Mouse (Mus musculus) neural tube, embryonic 10.5 days (tissue): ENCODE measurements around the gene Bcl3.
A peak's percentile ranks its signal among the peaks of the same experiment; 100 is the strongest.

Experiments
- DNase-seq: peaks from one replicate; pipeline ENCODE4 v3.0.0-alpha.2; 2017; ENCODE audit warnings: low spot score; ENCODE audit errors: extremely low spot score

Gene Bcl3

GRCm38 (mm10) chr7:19822604-19823058 is at the start of gene Bcl3:
Gene Bcl3 (minus strand): TSS chr7:19822770.
- DNase-seq: peak; percentile 36

GRCm38 (mm10) chr7:19871943-19872601 is 49.5 kb upstream of the Bcl3 start:
- DNase-seq: no peak

- no peak for DNase-seq
Measured at GRCm38 (mm10) chr7:19871137-19871621, 48.6 kb upstream of the Bcl3 start.

GRCm38 (mm10) chr7:19867751-19868399 is 45.3 kb upstream of the Bcl3 start:
- no peak for DNase-seq

DNA sequence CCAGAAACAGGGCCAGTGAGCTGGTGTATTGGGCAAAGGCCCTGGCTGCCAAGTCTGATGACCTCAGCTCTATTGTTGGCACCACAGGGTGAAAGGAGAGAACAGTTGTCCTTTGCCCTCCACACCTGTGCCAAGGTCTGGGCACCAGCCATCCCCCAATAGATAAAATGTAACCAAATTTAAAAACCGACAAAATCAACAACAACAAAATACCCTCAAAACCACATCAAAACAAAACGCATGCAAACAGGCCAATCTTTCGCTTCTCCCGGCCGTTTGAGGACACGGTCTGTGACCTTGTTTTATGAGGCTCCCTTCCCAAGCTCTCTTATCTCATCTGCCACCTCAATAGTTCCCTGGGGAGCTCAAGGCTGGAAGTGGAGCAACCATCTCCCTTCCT is 43.9 kb upstream of the Bcl3 start:
- DNase-seq: no peak

DNA sequence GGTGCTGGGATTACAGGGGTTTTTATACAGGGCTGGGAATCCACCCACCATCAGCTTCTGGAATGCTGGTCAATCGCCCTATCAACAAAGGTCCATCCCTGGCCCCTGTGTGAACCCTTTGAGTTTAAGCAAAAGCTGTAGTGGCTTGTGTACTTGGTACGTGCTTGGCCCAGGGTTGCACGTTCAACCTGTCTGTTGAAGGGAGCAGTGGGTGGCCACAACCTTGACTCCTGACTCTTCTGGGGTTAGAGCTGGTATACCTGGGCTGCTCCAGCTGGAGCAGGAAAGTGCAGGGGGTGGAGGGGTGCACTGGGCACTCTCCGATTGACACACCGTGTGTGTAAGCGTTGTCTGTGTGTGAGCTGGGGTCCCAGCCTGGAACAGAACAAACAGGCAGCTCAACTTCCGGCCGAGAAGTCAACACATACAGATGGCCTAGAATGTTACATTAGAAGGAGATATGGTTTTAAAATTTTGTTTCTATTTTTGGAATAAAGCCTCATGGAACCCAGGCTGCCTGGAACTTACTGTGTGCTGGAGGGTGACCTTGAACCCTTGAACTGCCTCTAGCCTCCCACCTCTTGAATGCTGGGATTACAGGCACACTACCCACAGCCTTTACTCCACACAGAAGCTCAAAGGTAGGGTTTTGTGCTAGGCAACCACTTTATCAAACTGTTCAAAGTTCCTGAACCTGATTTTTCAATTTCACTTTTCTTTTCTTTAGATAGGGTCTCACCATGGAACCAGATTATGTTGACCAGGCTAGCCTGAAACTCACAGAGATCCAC is 42.9 kb upstream of the Bcl3 start:
- no peak for DNase-seq

DNA sequence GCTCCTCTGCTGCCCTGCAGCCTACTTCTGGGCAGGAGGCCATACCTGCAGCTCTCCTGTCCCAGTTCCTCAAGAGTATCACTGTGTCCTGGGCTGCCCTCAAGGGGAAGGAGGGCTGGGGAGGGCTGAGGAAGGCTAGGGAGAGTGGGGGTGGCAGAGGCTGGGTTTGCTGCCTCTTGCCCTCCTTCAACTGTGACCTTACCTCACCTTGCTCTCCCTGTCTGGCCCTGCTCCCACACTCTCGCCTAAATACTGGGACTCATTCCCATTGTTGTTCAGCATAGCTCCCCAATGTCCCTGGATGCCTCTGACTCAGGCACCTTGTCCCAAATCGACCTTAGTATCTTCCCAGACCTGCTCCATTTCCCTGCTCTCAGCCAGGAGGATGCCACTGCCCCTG is 41.7 kb upstream of the Bcl3 start:
- DNase-seq: no peak

GRCm38 (mm10) chr7:19861199-19861598 is 38.6 kb upstream of the Bcl3 start, which contains the start of gene Ceacam16:
Gene Ceacam16 (minus strand): TSS chr7:19861299.
- DNase-seq: no peak

DNA sequence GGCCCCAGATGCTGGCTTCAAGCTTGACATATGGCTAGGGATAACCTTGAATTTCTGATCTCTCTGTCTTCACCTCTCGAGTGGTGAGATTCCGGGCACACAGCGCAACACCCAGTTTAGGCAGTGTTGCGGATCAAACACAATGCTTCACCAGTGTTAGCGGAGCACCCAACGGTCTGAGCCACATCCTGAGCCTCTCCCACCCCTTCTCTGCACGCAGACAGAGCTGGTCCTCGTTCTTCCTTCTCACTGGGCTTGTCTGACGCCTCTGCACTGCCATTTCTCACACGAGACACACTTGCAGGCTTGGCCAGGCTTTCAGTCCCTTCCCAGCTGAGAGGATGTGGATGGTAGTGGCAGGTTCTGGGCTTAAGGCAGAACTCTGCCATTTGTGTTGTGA is 37.2 kb upstream of the Bcl3 start:
- no peak for DNase-seq

- no peak for DNase-seq
Measured at GRCm38 (mm10) chr7:19856283-19856682, 33.7 kb upstream of the Bcl3 start.

- DNase-seq: no peak
Measured at GRCm38 (mm10) chr7:19855663-19856062, 33.1 kb upstream of the Bcl3 start.

GRCm38 (mm10) chr7:19853526-19853925 is 31.0 kb upstream of the Bcl3 start:
- no peak for DNase-seq

- peak; percentile 30 for DNase-seq
Measured at GRCm38 (mm10) chr7:19851858-19852570, 29.4 kb upstream of the Bcl3 start, which contains the start of gene Gm19345. Gene Gm19345 (plus strand): TSS chr7:19852003.

- DNase-seq: no peak
Measured at GRCm38 (mm10) chr7:19844521-19845171, 22.1 kb upstream of the Bcl3 start.

- DNase-seq: peak; percentile 72
Measured at GRCm38 (mm10) chr7:19843561-19843960, 21.0 kb upstream of the Bcl3 start.

DNA sequence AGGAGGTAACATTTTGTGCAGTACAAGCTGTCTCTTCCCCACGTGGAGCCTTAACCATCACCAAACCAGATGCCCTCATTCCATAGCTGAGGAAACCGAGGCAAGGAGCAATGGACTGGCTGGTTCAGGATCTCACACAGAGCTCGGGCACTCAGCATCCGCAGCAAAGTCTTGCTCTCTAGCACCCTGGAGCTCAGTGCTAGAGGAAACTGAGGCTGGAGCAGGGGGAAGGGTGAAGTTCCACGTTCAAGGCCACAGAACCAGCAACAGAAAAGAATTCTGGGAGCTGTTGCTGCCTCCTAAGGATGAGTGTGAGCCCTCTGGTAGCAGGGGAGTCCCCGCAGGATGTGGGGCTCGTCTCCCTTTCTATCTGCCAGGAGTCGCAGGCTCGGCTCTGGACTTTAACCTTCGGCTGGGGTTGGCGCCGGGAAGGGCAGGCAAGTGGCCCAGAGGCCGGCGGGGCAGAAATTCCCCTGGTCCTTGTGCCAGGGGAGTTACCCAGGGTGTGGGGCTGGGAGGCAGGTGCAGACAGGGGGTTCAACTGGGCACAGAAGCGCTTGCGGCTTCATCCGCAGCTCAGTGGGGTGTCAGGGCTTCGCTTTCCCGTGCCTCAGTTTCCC is 20.4 kb upstream of the Bcl3 start:
- DNase-seq: no peak

- no peak for DNase-seq
Measured at GRCm38 (mm10) chr7:19841686-19842413, 19.3 kb upstream of the Bcl3 start.

GRCm38 (mm10) chr7:19840936-19841335 is 18.4 kb upstream of the Bcl3 start:
- no peak for DNase-seq

DNA sequence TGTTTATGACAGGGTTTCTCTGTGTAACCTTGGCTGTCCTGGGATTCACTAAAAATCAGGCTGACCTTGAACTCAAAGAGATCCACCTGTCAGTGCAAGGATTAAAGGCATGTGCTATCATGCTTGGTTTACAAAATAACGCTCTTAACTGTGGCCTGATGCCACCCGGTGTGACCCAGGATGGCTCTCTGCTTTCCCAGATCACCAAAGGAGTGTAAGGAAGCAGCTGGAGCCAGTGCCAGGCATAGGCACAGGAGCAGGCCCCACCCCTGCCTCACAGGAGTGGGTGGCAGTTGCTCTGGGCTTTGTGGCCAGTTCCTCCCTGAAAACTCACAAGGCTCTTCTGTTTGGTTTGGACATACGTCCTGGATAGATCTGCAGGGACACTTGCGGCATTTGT is 17.8 kb upstream of the Bcl3 start:
- no peak for DNase-seq

- no peak for DNase-seq
Measured at GRCm38 (mm10) chr7:19836843-19837242, 14.3 kb upstream of the Bcl3 start.
